28 mouse cellular contexts compared by ENCODE assay signal in the genomic region with DNA sequence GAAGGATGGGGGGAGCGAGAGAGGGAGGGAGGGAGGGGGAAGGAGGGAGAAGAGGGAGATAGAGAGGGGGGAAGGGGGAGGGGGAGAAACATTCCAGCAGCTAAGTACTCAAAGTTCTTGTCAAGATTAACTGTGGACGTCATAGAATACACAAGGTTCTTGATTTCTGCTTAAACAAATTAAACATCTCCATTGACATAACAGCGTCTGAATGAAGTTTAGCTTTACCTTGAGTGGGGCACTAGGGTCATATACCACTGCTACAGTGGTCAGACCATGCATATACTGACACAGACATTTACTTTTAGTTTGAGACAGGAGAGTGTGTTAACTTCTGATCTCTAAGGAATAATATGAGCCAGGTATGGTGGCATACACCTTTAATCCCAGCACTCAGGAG.
"Had no signal": no experiment of that assay in that cellular context is flagged by ENCODE, and none has a peak within 500 bp of the region (broad histone marks: within the 10 kb centered on the region; RNA-seq: fewer than 3 reads in every experiment).

No protein-coding gene starts in this region.

- H3K9ac ChIP-seq: embryonic facial prominence, embryonic 12.5 days; embryonic facial prominence, embryonic 13.5 days; embryonic facial prominence, embryonic 15.5 days; forebrain, embryonic 12.5 days; forebrain, embryonic 13.5 days; forebrain, embryonic 15.5 days; forebrain, postnatal 0 days had no signal

- H3K27ac ChIP-seq: embryonic facial prominence, embryonic 10.5 days; embryonic facial prominence, embryonic 12.5 days; embryonic facial prominence, embryonic 13.5 days; embryonic facial prominence, embryonic 15.5 days; forebrain, embryonic 10.5 days; forebrain, embryonic 12.5 days; forebrain, embryonic 13.5 days; forebrain, embryonic 15.5 days; gastrocnemius, adult 2 months had no signal

- H3K4me2 ChIP-seq: embryonic facial prominence, embryonic 12.5 days; embryonic facial prominence, embryonic 13.5 days; embryonic facial prominence, embryonic 15.5 days; forebrain, embryonic 12.5 days; forebrain, embryonic 13.5 days; forebrain, embryonic 15.5 days had no signal

- DNase-seq: cerebellum, adult 18-20 months; cerebellum, adult 2 months; cerebellum, adult 8-10 months; cerebellum, adult 9-10 months; cerebellum, adult 9-11 months; cerebellum, postnatal 10 days; cerebellum, postnatal 14 days; cerebellum, postnatal 25 days; cerebellum, postnatal 36 days; embryo, embryonic 11 days; forebrain, postnatal 0 days; gastrocnemius, adult 2 months; gastrocnemius, postnatal 10 days; gastrocnemius, postnatal 14 days; gastrocnemius, postnatal 25 days; gastrocnemius, postnatal 36 days; heart, adult 11 months had no signal

- H3K4me1 ChIP-seq: embryonic facial prominence, embryonic 10.5 days; embryonic facial prominence, embryonic 12.5 days; embryonic facial prominence, embryonic 13.5 days; embryonic facial prominence, embryonic 15.5 days; forebrain, embryonic 10.5 days; forebrain, embryonic 12.5 days; forebrain, embryonic 13.5 days; forebrain, embryonic 15.5 days had no signal

- H3K4me3 ChIP-seq: embryonic facial prominence, embryonic 10.5 days; embryonic facial prominence, embryonic 12.5 days; embryonic facial prominence, embryonic 13.5 days; embryonic facial prominence, embryonic 15.5 days; erythroblast, embryonic 14.5 days; forebrain, embryonic 10.5 days; forebrain, embryonic 12.5 days; forebrain, embryonic 13.5 days; forebrain, embryonic 15.5 days; gastrocnemius, adult 2 months had no signal

- H3K27me3 ChIP-seq: embryonic facial prominence, embryonic 12.5 days; embryonic facial prominence, embryonic 13.5 days; embryonic facial prominence, embryonic 15.5 days; forebrain, embryonic 12.5 days; forebrain, embryonic 13.5 days; forebrain, embryonic 15.5 days had no signal

- ATAC-seq: forebrain, embryonic 13.5 days; forebrain, embryonic 14.5 days; forebrain, embryonic 15.5 days; forebrain, embryonic 16.5 days; forebrain, postnatal 0 days had no signal

- H3K36me3 ChIP-seq: embryonic facial prominence, embryonic 10.5 days; embryonic facial prominence, embryonic 12.5 days; embryonic facial prominence, embryonic 13.5 days; embryonic facial prominence, embryonic 15.5 days; forebrain, embryonic 10.5 days; forebrain, embryonic 12.5 days; forebrain, embryonic 15.5 days had no signal

- H3K9me3 ChIP-seq: embryonic facial prominence, embryonic 10.5 days; embryonic facial prominence, embryonic 12.5 days; embryonic facial prominence, embryonic 13.5 days; embryonic facial prominence, embryonic 15.5 days; forebrain, embryonic 10.5 days; forebrain, embryonic 12.5 days; forebrain, embryonic 13.5 days; forebrain, embryonic 15.5 days had no signal
